Mouse (Mus musculus) lung, postnatal 4 days (tissue): Measurements from ENCODE around the gene Vmn2r23.
"Not testable (repeated sequence)": the region's sequence is repeated elsewhere in the genome, so short reads cannot be mapped to it uniquely, and the experiment has no call there.

Source experiments
- DNase-seq, 2 experiments: peaks; one replicate each; pipeline ENCODE4 v3.0.0; 2021

The Vmn2r23 gene

DNA sequence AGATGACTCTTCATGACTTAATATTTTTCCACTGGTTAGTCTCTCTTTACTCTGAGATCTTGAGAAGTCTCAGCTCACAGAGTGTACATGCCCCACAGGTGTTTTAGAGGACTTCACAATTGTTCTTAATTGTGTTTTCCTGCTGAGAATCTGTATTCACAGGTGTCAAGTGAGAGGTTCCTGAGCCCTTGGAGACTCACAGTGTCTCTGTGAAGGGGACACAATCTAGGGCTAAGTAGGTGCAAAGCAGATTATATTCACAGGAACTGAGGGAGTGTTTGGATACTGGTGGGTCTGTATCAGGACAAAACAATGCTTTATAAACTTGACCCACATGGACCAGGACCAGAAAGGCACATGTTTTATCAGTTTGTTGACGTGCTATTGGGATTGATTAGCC lies at the start of gene Vmn2r23:
Gene Vmn2r23 (plus strand): TSS at position 301 of the 400 bp plus-strand sequence.
- no peak for DNase-seq

- DNase-seq: no peak
These were observed 45.4 kb upstream of the Vmn2r23 start for GRCm38 (mm10) chr6:123657040-123657439.

DNA sequence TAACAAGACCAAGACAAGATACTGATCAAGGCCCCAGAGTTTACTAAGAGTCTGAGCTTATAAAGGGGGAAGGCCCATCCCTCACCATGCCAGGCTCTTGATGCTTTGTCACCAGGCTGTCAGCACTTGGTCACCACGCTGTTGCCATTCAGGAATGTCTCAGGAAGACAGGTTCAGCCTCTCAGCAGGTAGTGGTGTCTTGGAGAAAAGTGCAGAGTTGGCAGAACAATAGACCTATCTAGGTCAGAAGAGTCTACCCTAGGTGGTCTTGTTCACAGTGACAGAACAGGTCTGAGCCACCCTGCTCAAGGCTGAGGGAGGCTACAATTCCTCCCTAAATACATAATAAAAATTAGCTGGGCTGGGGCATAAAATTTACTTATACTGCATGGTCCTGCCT lies 5.8 kb upstream of the Vmn2r23 start:
- DNase-seq: not testable (repeated sequence)

GRCm38 (mm10) chr6:123697213-123697612 lies 5.3 kb upstream of the Vmn2r23 start:
- no peak for DNase-seq

DNA sequence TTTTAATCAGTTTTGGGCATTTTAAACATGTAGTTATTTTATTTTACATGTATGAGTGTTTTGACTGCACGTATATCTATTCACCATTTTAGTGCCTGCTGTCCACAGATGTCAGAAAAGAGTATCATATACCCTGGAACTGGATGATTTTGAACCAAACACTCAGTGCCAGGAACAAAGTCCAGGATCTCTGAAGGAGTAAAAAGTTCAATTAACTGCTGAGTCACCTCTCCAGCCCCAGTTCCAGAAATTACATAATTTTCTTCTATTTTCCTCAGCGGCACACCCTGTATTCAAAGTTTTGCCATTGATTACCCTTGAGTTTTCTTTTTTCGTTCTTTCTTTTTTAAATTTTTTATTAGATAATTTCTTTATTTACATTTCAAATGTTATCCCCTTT lies 67.6 kb downstream of the Vmn2r23 start:
- DNase-seq: no peak

GRCm38 (mm10) chr6:123778579-123778978 lies 76.1 kb downstream of the Vmn2r23 start, which contains the start of gene Vmn2r24:
Gene Vmn2r24, plus strand, starts transcription at chr6:123778879.
- no peak for DNase-seq

- DNase-seq: no peak
These were observed 82.4 kb downstream of the Vmn2r23 start for GRCm38 (mm10) chr6:123784857-123785256.

DNA sequence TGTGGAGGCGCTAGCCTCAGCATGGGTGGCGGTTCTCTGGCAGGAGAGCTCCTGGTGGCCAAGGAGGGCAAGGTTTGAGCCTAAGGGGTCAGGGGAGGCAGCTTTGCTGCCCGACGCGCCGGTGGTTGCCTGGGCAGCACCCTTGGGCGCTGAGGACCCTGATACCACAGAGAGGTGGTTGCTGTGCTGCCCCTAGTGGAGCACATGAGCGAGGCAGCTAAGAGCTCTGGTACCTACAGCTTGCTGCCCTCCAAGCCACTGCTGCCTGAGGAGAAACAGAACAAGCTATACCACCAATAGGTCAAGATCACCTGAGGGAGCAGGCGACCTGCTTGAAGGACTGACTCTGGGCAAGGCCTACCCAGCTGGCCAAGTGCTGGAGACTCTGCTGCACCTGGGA lies 91.3 kb downstream of the Vmn2r23 start:
- DNase-seq: no peak
